Mouse (Mus musculus) ES-Bruce4 (cell line): ENCODE results near the gene Cnga2.

Source experiments
- CTCF ChIP-seq: IDR thresholded peaks from one replicate; pipeline ENCODE4 v1.8.1; 2011; ENCODE audit warnings: low read depth, low read length
- POLR2A ChIP-seq: IDR thresholded peaks from one replicate; pipeline ENCODE4 v1.8.1; 2011; ENCODE audit warnings: low read length; ENCODE audit not compliant: insufficient read depth

DNA sequence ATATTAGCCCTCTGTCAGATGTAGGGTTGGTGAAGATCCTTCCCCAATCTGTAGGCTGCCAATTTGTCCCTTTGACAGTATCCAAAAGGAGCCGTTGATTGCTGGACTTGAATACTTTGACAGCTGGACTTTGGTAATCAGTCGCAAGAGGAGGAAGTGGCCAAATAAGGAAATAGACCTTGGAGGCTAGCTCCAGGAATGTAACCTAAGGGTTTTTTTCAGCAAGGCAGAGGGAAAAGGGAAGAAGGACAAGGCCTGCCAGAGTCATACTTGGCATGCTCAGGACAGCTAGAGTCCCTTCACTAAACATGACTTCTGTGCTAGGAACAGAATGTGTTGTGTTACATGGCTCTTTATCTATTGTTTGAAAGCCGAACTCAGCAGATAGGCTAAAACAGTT is 11.2 kb upstream of the Cnga2 start:
- TF ChIP-seq POLR2A = no peak
- TF ChIP-seq CTCF = no peak
